Mouse (Mus musculus): Measurements from ENCODE around the gene Pole2. TPM values are rescaled to one million over a fixed set of nuclear protein-coding genes. Genes with fewer than 3 reads are reported as not detected.

Pole2 gene
- polyA plus RNA-seq, 1 experiment: 1.1 TPM

GRCm38 (mm10) chr12:69183583-69184308 lies 44.2 kb downstream of the Pole2 start, which contains the start of the genes Rpl36al and Mgat2:
TSS of gene Rpl36al (minus strand) at chr12:69184083.
TSS of gene Mgat2 (plus strand) at chr12:69184157.
- DNase-seq: peak; percentile 99
- TF ChIP-seq POLR2A (IDR thresholded peaks at IDR 0.05; ENCODE audit: borderline replicate concordance, insufficient read depth, low read length) (peak; percentile 93), CTCF (IDR thresholded peaks at IDR 0.05; ENCODE audit: borderline replicate concordance, insufficient read depth, low read depth, low read length) (no peak)
- Histone ChIP-seq H3K27ac (ENCODE audit: insufficient read depth, low read length) (peak within 1 kb of the TSS; percentile 88), H3K4me1 (ENCODE audit: control insufficient read depth, insufficient read depth, low read length) (peaks cover 6% of the 10 kb centered on the region; the same call in 1 of the 2 replicates), H3K4me3 (replicated peaks; ENCODE audit: insufficient read depth, low read depth, low read length) (peak within 1 kb of the TSS; percentile 91), H3K27me3 (ENCODE audit: control insufficient read depth, insufficient read depth, low read length) (no peaks in the 10 kb centered on the region)
- whole genome bisulfite sequencing: under 1% methylated on average over 84 of the region's 84 CpGs

- Histone ChIP-seq H3K27ac (ENCODE audit: insufficient read depth, low read length) (no peak overlapping the region), H3K4me1 (ENCODE audit: control insufficient read depth, insufficient read depth, low read length) (peaks cover 6% of the 10 kb centered on the region; the same call in 1 of the 2 replicates), H3K4me3 (replicated peaks; ENCODE audit: insufficient read depth, low read depth, low read length) (no peak overlapping the region), H3K27me3 (ENCODE audit: control insufficient read depth, insufficient read depth, low read length) (no peaks in the 10 kb centered on the region)
- TF ChIP-seq CTCF (IDR thresholded peaks at IDR 0.05; ENCODE audit: borderline replicate concordance, insufficient read depth, low read depth, low read length) (no peak), POLR2A (IDR thresholded peaks at IDR 0.05; ENCODE audit: borderline replicate concordance, insufficient read depth, low read length) (no peak)
- WGBS: 83% methylated on average over 4 of the region's 4 CpGs
- no peak for DNase-seq
Measured at GRCm38 (mm10) chr12:69181800-69182199, 46.2 kb downstream of the Pole2 start.

GRCm38 (mm10) chr12:69179371-69179770 lies 48.6 kb downstream of the Pole2 start:
- Histone ChIP-seq H3K27me3 (ENCODE audit: control insufficient read depth, insufficient read depth, low read length) (no peaks in the 10 kb centered on the region), H3K27ac (ENCODE audit: insufficient read depth, low read length) (no peak overlapping the region), H3K4me1 (ENCODE audit: control insufficient read depth, insufficient read depth, low read length) (no peaks in the 10 kb centered on the region), H3K4me3 (replicated peaks; ENCODE audit: insufficient read depth, low read depth, low read length) (no peak overlapping the region)
- DNase-seq: no peak
- 75% methylated on average over 12 of the region's 12 CpGs for WGBS
- TF ChIP-seq CTCF (IDR thresholded peaks at IDR 0.05; ENCODE audit: borderline replicate concordance, insufficient read depth, low read depth, low read length) (no peak), POLR2A (IDR thresholded peaks at IDR 0.05; ENCODE audit: borderline replicate concordance, insufficient read depth, low read length) (no peak)

- DNase-seq: no peak
- no peak overlapping the region for H3K27ac ChIP-seq (ENCODE audit: insufficient read depth, low read length)
- no peaks in the 10 kb centered on the region for H3K27me3 ChIP-seq (ENCODE audit: control insufficient read depth, insufficient read depth, low read length)
- H3K4me3 ChIP-seq (replicated peaks; ENCODE audit: insufficient read depth, low read depth, low read length): no peak overlapping the region
- no peaks in the 10 kb centered on the region for H3K4me1 ChIP-seq (ENCODE audit: control insufficient read depth, insufficient read depth, low read length)
- WGBS: 60% methylated on average over 3 of the region's 3 CpGs
- TF ChIP-seq CTCF (IDR thresholded peaks at IDR 0.05; ENCODE audit: borderline replicate concordance, insufficient read depth, low read depth, low read length) (no peak), POLR2A (IDR thresholded peaks at IDR 0.05; ENCODE audit: borderline replicate concordance, insufficient read depth, low read length) (no peak)
Measured at GRCm38 (mm10) chr12:69177526-69177925, 50.5 kb downstream of the Pole2 start.

- H3K27me3 ChIP-seq (ENCODE audit: control insufficient read depth, insufficient read depth, low read length): no peaks in the 10 kb centered on the region
- 93% methylated on average over 3 of the region's 3 CpGs for WGBS
- no peak for DNase-seq
- H3K4me1 ChIP-seq (ENCODE audit: control insufficient read depth, insufficient read depth, low read length): no peaks in the 10 kb centered on the region
- H3K27ac ChIP-seq (ENCODE audit: insufficient read depth, low read length): no peak overlapping the region
- TF ChIP-seq POLR2A (IDR thresholded peaks at IDR 0.05; ENCODE audit: borderline replicate concordance, insufficient read depth, low read length) (no peak), CTCF (IDR thresholded peaks at IDR 0.05; ENCODE audit: borderline replicate concordance, insufficient read depth, low read depth, low read length) (no peak)
- H3K4me3 ChIP-seq (replicated peaks; ENCODE audit: insufficient read depth, low read depth, low read length): no peak overlapping the region
Measured at GRCm38 (mm10) chr12:69175975-69176374, 52.0 kb downstream of the Pole2 start.

- Histone ChIP-seq H3K4me1 (ENCODE audit: control insufficient read depth, insufficient read depth, low read length) (no peaks in the 10 kb centered on the region), H3K4me3 (replicated peaks; ENCODE audit: insufficient read depth, low read depth, low read length) (no peak overlapping the region), H3K27ac (ENCODE audit: insufficient read depth, low read length) (no peak overlapping the region), H3K27me3 (ENCODE audit: control insufficient read depth, insufficient read depth, low read length) (no peaks in the 10 kb centered on the region)
- TF ChIP-seq CTCF (IDR thresholded peaks at IDR 0.05; ENCODE audit: borderline replicate concordance, insufficient read depth, low read depth, low read length) (no peak), POLR2A (IDR thresholded peaks at IDR 0.05; ENCODE audit: borderline replicate concordance, insufficient read depth, low read length) (no peak)
- 91% methylated on average over 2 of the region's 2 CpGs for WGBS
- no peak for DNase-seq
Measured at GRCm38 (mm10) chr12:69171307-69171706, 56.7 kb downstream of the Pole2 start.

GRCm38 (mm10) chr12:69168461-69169106 lies 59.4 kb downstream of the Pole2 start, which contains the start of gene Lrr1:
TSS of gene Lrr1 (plus strand) at chr12:69168814.
- no peaks in the 10 kb centered on the region for H3K27me3 ChIP-seq (ENCODE audit: control insufficient read depth, insufficient read depth, low read length)
- DNase-seq: peak; percentile 82 to 94
- TF ChIP-seq POLR2A (IDR thresholded peaks at IDR 0.05; ENCODE audit: borderline replicate concordance, insufficient read depth, low read length): no peak; the same call in 1 of the 2 replicates
- TF ChIP-seq CTCF (IDR thresholded peaks at IDR 0.05; ENCODE audit: borderline replicate concordance, insufficient read depth, low read depth, low read length): no peak
- peak within 1 kb of the TSS; percentile 78 for H3K4me3 ChIP-seq (replicated peaks; ENCODE audit: insufficient read depth, low read depth, low read length)
- peak within 1 kb of the TSS; percentile 80; the same call in 1 of the 2 replicates for H3K27ac ChIP-seq (ENCODE audit: insufficient read depth, low read length)
- no peaks in the 10 kb centered on the region for H3K4me1 ChIP-seq (ENCODE audit: control insufficient read depth, insufficient read depth, low read length)
- WGBS: under 1% methylated on average over 40 of the region's 40 CpGs
